Mouse (Mus musculus) intestine, embryonic 14.5 days (tissue): ENCODE data around the gene Dmrtc2. TPM values are rescaled to one million over a fixed set of nuclear protein-coding genes. Genes with fewer than 3 reads are reported as not detected.

ENCODE experiments used
- ATAC-seq: fragments of 200-750 bp; cut with Nextera tagmentation; replicated peaks from 2 replicates; pipeline ENCODE4 v1.8.0; 2017; ENCODE audit warnings: low read depth, moderate number of reproducible peaks, moderate TSS enrichment, moderate library complexity; ENCODE audit not compliant: low FRiP score, low TSS enrichment
- DNase-seq: peaks from one replicate; pipeline ENCODE4 v3.0.0-alpha.2; 2018; ENCODE audit warnings: low spot score
- H3K27ac ChIP-seq: fragments of 300-500 bp; sonication (generic); 2 replicates; pipeline ENCODE4 v1.5.1; 2014; ENCODE audit warnings: low read depth, mild to moderate bottlenecking, control low read depth
- H3K27me3 ChIP-seq: fragments of 300-500 bp; sonication (generic); replicated peaks from 2 replicates; pipeline ENCODE4 v1.6.1; 2014; ENCODE audit warnings: low read length, control low read depth; ENCODE audit not compliant: control insufficient read depth, insufficient read depth
- H3K36me3 ChIP-seq: fragments of 300-500 bp; sonication (generic); 2 replicates; pipeline ENCODE4 v1.6.1; 2014; ENCODE audit warnings: low read length, control low read depth; ENCODE audit not compliant: control insufficient read depth, insufficient read depth
- H3K4me1 ChIP-seq: fragments of 300-500 bp; sonication (generic); replicated peaks from 2 replicates; pipeline ENCODE4 v1.6.1; 2014; ENCODE audit warnings: low read length, control low read depth, mixed read lengths; ENCODE audit not compliant: control insufficient read depth, insufficient read depth
- H3K4me2 ChIP-seq: fragments of 300-500 bp; sonication (generic); 2 replicates; pipeline ENCODE4 v1.6.1; 2014; ENCODE audit warnings: low read length
- H3K4me3 ChIP-seq: fragments of 300-500 bp; sonication (generic); 2 replicates; pipeline ENCODE4 v1.5.1; 2014; ENCODE audit warnings: low read depth, low read length, control low read depth, mixed read lengths
- H3K9ac ChIP-seq: fragments of 300-500 bp; sonication (generic); 2 replicates; pipeline ENCODE4 v1.6.1; 2014; ENCODE audit warnings: mild to moderate bottlenecking, low read length
- H3K9me3 ChIP-seq: fragments of 300-500 bp; sonication (generic); 2 replicates; pipeline ENCODE4 v1.6.1; 2016; ENCODE audit warnings: low read length, control low read depth; ENCODE audit not compliant: control insufficient read depth
- WGBS: fragments of 180-500 bp; shearing (Covaris S2); extraction: QIAGEN DNeasy Blood & Tissue Kit; methylation state at CpG from one replicate; pipeline ENCODE4 v1.1.7; 2014; 5-methylcytosine and 5-hydroxymethylcytosine counted together
- polyA plus RNA-seq: library from polyadenylated mRNA; unstranded; fragments of >200 nt; fragmentation: Nextera tagmentation; extraction: Ambion mirVana; gene quantifications from 2 replicates; pipeline ENCODE4 v1.2.1, GENCODE M21; 2014

Gene Dmrtc2
- polyA plus RNA-seq, 1 experiment from 2014 or later = not detected

GRCm38 (mm10) chr7:24912480-24912879, 42.6 kb downstream of the Dmrtc2 start:
- Histone ChIP-seq H3K4me2 (no peak overlapping the region), H3K9me3 (no peaks in the 10 kb centered on the region), H3K9ac (no peak overlapping the region), H3K4me3 (no peak overlapping the region), H3K27me3 (no peaks in the 10 kb centered on the region), H3K4me1 (0 out of 2 replicates have a peak, but pooled peaks cover under 1% of the 10 kb centered on the region), H3K27ac (no peak overlapping the region), H3K36me3 (peaks cover 48% of the 10 kb centered on the region)
- ATAC-seq (no peak), DNase-seq (no peak)
- 92% methylated on average over 14 of the region's 14 CpGs for WGBS

DNA sequence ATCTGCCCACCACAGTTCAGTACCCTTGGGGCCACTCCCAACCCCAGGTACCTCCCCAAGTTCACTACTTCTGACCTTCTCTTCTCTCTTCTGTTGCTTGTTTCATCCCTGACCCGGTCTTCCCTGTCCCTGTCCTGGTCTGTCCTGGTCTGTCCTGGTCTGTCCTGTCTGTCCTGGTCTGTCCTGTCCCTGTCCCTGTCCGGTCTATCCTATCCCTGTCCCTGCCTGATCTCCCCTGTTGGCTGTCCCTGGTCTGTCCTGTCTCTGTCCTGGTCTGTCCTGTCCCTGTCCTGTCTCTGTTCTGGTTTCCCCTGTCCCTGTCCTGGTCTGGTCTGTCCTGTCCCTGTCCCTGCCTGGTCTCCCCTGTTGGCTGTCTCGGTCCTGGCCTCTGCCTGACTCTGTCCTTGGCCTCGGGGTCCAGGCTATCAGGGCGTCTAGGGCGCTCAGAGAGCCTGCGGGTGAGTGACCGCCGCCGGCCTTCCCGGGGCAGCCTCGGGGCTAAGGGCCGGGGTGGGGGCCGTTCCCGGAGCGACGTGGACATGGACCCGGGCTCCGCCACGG, 49.0 kb downstream of the Dmrtc2 start:
- no peak for DNase-seq
- ATAC-seq = no peak; the same call in 1 of the 2 replicates
- Histone ChIP-seq H3K4me1 (no peaks in the 10 kb centered on the region), H3K4me2 (no peak overlapping the region), H3K27me3 (no peaks in the 10 kb centered on the region), H3K27ac (no peak overlapping the region), H3K36me3 (peaks cover 70% of the 10 kb centered on the region), H3K4me3 (no peak overlapping the region), H3K9me3 (no peaks in the 10 kb centered on the region), H3K9ac (no peak overlapping the region)
- 90% methylated on average over 20 of the region's 20 CpGs for WGBS

DNA sequence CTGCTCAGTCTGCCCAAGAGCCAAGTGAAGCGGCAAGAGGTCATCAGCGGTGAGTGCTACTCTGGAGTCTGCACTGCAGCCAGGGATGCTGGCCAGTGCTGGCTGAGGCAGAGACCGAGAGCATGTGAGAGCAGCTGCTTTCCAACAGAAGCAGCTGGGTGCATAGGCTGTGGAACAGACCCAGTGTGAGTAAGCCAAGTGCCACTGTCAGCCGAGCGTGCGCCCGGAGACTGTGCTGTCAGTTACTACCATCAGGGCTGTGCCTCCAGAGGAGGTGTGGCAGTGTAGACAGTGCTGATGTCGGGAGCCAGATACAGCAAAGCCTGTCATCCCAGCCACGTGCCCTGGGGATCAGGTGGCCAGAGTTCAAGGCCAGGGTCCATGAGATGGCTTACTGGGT, 49.9 kb downstream of the Dmrtc2 start:
- Histone ChIP-seq H3K36me3 (peaks cover 79% of the 10 kb centered on the region), H3K4me3 (no peak overlapping the region), H3K27me3 (no peaks in the 10 kb centered on the region), H3K9ac (no peak overlapping the region), H3K4me2 (no peak overlapping the region), H3K9me3 (no peaks in the 10 kb centered on the region), H3K27ac (no peak overlapping the region), H3K4me1 (no peaks in the 10 kb centered on the region)
- 91% methylated on average over 9 of the region's 9 CpGs for WGBS
- ATAC-seq = no peak
- no peak for DNase-seq

Other genes with a start within 250 kb of the Dmrtc2 start
- 0.50 and 0.77 TPM in 2 replicates for gene Lypd3, start 233.5 kb upstream of the Dmrtc2 start, polyA plus RNA-seq
- gene Tex101, start 193.4 kb upstream of the Dmrtc2 start, polyA plus RNA-seq = not detected in 2 replicates
- gene BC049730, start 160.8 kb upstream of the Dmrtc2 start, polyA plus RNA-seq = not detected in 2 replicates
- not detected in 2 replicates for gene Gm4763, start 143.1 kb upstream of the Dmrtc2 start, polyA plus RNA-seq
- 0.11 and 0.50 TPM in 2 replicates for gene Cd177, start 109.7 kb upstream of the Dmrtc2 start, polyA plus RNA-seq
- gene Ceacam10, start 92.9 kb upstream of the Dmrtc2 start, polyA plus RNA-seq = not detected in 2 replicates
- gene Gm9844, start 7.8 kb upstream of the Dmrtc2 start, polyA plus RNA-seq = 14.2 and 16.7 TPM in 2 replicates
- gene Lypd4, start 116 bp upstream of the Dmrtc2 start, polyA plus RNA-seq = not detected in 2 replicates
- 3,468 and 3,555 TPM in 2 replicates for gene Rps19, start 14.3 kb downstream of the Dmrtc2 start, polyA plus RNA-seq
- gene Cd79a, start 27.3 kb downstream of the Dmrtc2 start, polyA plus RNA-seq = 0.28 and 0.32 TPM in 2 replicates
- 80.6 and 85.3 TPM in 2 replicates for gene Arhgef1, start 32.9 kb downstream of the Dmrtc2 start, polyA plus RNA-seq
- not detected in 2 replicates for gene Gm4881, start 74.4 kb downstream of the Dmrtc2 start, polyA plus RNA-seq
- gene Rabac1, start 102.7 kb downstream of the Dmrtc2 start, polyA plus RNA-seq = 164 TPM in 2 replicates
- gene Atp1a3, start 135.9 kb downstream of the Dmrtc2 start, polyA plus RNA-seq = 3.5 and 4.1 TPM in 2 replicates
- gene Grik5, start 202.3 kb downstream of the Dmrtc2 start, polyA plus RNA-seq = 7.0 and 8.8 TPM in 2 replicates
- gene Zfp574, start 202.5 kb downstream of the Dmrtc2 start, polyA plus RNA-seq = 21.9 and 24.8 TPM in 2 replicates